Mouse (Mus musculus): ENCODE data around the gene AI413582. TPM values are rescaled to one million over a fixed set of nuclear protein-coding genes. Genes with fewer than 3 reads are reported as not detected.

The AI413582 gene
- polyA plus RNA-seq, 1 experiment from 2014 or later: 13.3 TPM

DNA sequence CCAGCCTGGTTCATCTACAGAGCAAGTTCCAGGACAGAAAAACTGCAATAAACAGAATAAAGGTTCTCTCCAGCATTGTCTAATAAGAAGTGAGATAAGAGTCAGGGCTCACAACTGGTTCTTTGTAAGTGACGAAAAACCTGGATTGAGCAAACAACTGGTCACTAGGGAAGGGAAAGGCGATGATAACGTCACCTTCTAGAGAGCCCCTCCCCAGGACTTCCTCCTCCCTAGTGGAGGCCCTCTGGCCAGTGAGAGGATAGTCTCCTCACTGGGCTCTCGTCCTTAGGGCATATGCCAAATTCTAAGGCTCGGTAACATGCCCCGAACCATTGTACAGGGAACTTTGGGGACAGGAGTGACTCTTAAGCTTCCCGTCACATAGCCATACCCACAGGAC, 10.5 kb upstream of the AI413582 start:
- no peak overlapping the region for H3K9ac ChIP-seq (replicated peaks; ENCODE audit: low read length)
- no peak overlapping the region for H3K4me2 ChIP-seq (ENCODE audit: low read depth, low read length)
- no peaks in the 10 kb centered on the region for H3K27me3 ChIP-seq (ENCODE audit: control insufficient read depth, insufficient read depth, low read length)
- no peak overlapping the region for H3K4me3 ChIP-seq (ENCODE audit: low read depth, low read length)
- WGBS: 88% methylated on average over 7 of the region's 7 CpGs
- no peak overlapping the region for H3K27ac ChIP-seq (replicated peaks; ENCODE audit: low read depth, low read length)
- DNase-seq (ENCODE audit: low spot score) (no peak), ATAC-seq (replicated peaks; ENCODE audit: insufficient number of reproducible peaks, low FRiP score, low TSS enrichment, low read depth) (no peak)
- H3K36me3 ChIP-seq (replicated peaks; ENCODE audit: control insufficient read depth, insufficient read depth, low read depth, low read length): no peaks in the 10 kb centered on the region; the same call in none of the 2 replicates
- no peaks in the 10 kb centered on the region for H3K4me1 ChIP-seq (ENCODE audit: control insufficient read depth, insufficient read depth, low read length)
- no peaks in the 10 kb centered on the region for H3K9me3 ChIP-seq (replicated peaks; ENCODE audit: control insufficient read depth, low read length)

DNA sequence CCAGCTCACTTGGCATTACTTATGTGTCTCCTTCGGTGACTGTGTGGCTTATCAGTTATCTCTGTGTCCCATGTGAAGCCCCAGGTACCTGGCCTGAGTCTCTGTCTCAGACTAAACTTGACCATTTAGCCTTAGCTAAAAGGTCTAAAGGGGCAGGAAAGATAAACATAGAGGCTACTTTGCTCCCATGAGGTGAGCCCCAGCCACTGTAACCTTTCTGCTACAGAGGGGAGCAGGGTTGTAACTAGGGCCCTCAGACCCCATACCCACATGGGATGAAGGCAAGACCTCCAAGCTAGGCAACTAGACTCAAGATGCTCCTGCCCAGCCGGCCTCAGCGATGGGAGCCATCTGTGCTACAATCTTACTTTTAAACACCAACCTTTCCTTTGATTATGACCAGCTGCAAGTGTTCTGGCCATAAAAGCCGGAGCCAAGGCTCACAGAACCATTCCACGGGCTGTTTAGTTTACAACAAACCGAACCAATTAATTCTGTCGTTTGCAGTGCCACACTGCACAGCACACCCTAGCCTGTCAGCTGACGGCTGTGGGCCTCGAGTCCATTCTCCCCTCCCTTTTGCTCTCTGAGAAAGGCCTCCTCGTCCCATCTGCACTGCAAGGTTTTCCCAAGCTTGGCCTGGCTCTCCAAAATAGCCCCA, 9.7 kb upstream of the AI413582 start:
- Histone ChIP-seq H3K9ac (replicated peaks; ENCODE audit: low read length) (no peak overlapping the region), H3K27ac (replicated peaks; ENCODE audit: low read depth, low read length) (no peak overlapping the region), H3K9me3 (replicated peaks; ENCODE audit: control insufficient read depth, low read length) (no peaks in the 10 kb centered on the region), H3K4me1 (ENCODE audit: control insufficient read depth, insufficient read depth, low read length) (no peaks in the 10 kb centered on the region), H3K36me3 (replicated peaks; ENCODE audit: control insufficient read depth, insufficient read depth, low read depth, low read length) (no peaks in the 10 kb centered on the region; the same call in none of the 2 replicates), H3K4me3 (ENCODE audit: low read depth, low read length) (no peak overlapping the region), H3K27me3 (ENCODE audit: control insufficient read depth, insufficient read depth, low read length) (no peaks in the 10 kb centered on the region), H3K4me2 (ENCODE audit: low read depth, low read length) (no peak overlapping the region)
- ATAC-seq (replicated peaks; ENCODE audit: insufficient number of reproducible peaks, low FRiP score, low TSS enrichment, low read depth) (no peak), DNase-seq (ENCODE audit: low spot score) (no peak)
- 81% methylated on average over 10 of the region's 10 CpGs for WGBS

DNA sequence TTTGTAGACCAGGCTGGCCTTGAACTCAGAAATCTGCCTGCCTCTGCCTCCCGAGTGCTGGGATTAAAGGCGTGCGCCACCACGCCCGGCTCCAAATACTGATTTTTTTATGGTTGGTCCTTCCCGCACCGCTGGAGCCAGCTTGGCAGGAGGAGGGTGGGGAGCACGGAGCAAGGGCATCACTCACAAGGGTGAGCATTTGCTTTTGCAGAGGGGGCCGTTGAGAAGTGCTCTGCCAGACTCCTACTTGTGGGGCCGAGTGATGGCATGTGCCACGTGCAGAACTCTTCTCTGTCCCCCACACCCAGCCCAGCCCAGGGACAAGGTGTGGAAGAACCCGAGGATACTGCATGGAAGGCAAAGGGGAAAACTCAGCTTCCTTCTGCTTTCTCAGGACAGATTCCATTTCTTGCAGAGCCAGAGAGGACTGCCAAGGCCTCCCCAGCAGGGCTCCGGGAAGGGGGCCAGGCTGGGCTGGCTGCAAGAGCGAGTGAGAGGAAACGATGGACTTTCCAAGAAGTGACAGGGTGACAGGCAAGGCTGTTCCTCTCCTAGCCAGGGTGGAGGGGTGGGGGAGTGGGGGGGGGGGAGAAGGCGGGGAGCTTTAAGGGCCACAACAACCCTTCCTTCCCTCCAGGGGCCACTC, 9.0 kb upstream of the AI413582 start:
- Histone ChIP-seq H3K4me3 (ENCODE audit: low read depth, low read length) (no peak overlapping the region), H3K9me3 (replicated peaks; ENCODE audit: control insufficient read depth, low read length) (no peaks in the 10 kb centered on the region), H3K4me2 (ENCODE audit: low read depth, low read length) (no peak overlapping the region), H3K27me3 (ENCODE audit: control insufficient read depth, insufficient read depth, low read length) (no peaks in the 10 kb centered on the region), H3K9ac (replicated peaks; ENCODE audit: low read length) (no peak overlapping the region), H3K27ac (replicated peaks; ENCODE audit: low read depth, low read length) (no peak overlapping the region), H3K4me1 (ENCODE audit: control insufficient read depth, insufficient read depth, low read length) (no peaks in the 10 kb centered on the region), H3K36me3 (replicated peaks; ENCODE audit: control insufficient read depth, insufficient read depth, low read depth, low read length) (no peaks in the 10 kb centered on the region; the same call in none of the 2 replicates)
- no peak for DNase-seq (ENCODE audit: low spot score)
- WGBS: 92% methylated on average over 15 of the region's 16 CpGs
- no peak for ATAC-seq (replicated peaks; ENCODE audit: insufficient number of reproducible peaks, low FRiP score, low TSS enrichment, low read depth)

- no peak overlapping the region for H3K9ac ChIP-seq (replicated peaks; ENCODE audit: low read length)
- WGBS: 83% methylated on average over 10 of the region's 10 CpGs
- H3K9me3 ChIP-seq (replicated peaks; ENCODE audit: control insufficient read depth, low read length): no peaks in the 10 kb centered on the region
- ATAC-seq (replicated peaks; ENCODE audit: insufficient number of reproducible peaks, low FRiP score, low TSS enrichment, low read depth) (no peak), DNase-seq (ENCODE audit: low spot score) (no peak)
- no peak overlapping the region for H3K4me2 ChIP-seq (ENCODE audit: low read depth, low read length)
- H3K4me1 ChIP-seq (ENCODE audit: control insufficient read depth, insufficient read depth, low read length): no peaks in the 10 kb centered on the region
- no peaks in the 10 kb centered on the region for H3K27me3 ChIP-seq (ENCODE audit: control insufficient read depth, insufficient read depth, low read length)
- H3K27ac ChIP-seq (replicated peaks; ENCODE audit: low read depth, low read length): no peak overlapping the region
- no peak overlapping the region for H3K4me3 ChIP-seq (ENCODE audit: low read depth, low read length)
- H3K36me3 ChIP-seq (replicated peaks; ENCODE audit: control insufficient read depth, insufficient read depth, low read depth, low read length): no peaks in the 10 kb centered on the region; the same call in 1 of the 2 replicates
These were observed 8.3 kb upstream of the AI413582 start for GRCm38 (mm10) chr17:27573772-27574320.

DNA sequence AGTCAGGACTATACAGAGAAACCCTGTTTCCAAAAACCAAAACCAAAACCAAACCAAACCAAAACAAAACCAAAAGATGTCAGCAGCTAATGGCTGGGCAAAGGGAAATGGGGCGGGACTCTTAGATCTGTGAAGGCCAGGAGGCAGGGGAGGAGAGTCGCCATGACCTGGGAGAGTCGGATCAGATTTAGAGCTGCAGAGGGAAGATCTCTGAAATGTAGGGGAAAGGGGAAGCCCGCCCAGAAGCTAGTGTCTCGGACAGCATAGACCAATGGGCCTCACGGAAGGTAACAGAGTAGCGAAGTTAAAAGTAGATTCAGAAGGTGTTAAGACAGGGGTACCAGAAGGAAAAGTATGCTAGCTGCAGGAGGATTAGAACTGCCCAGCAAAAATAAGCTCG, 5.8 kb upstream of the AI413582 start:
- WGBS: 81% methylated on average over 8 of the region's 8 CpGs
- no peak for ATAC-seq (replicated peaks; ENCODE audit: insufficient number of reproducible peaks, low FRiP score, low TSS enrichment, low read depth)

DNA sequence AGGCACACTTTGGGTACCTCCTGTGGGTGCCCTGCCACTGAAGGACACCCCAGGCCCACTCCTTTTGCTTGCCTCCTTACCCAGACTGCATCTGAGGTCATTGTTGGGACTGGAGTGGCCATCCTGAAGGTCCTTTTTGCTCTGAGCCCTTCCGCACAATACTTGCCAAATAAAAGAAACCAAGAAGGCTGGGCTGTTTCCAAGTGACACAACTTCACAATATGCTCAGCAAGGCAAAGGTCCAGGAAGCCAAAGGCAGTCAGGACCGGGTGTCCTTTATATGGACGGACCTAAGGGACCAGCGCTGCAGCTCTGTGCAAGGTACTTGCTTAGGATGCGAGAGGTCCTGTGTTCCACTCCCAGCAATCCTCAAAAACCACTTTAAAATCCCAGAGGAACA, 2.7 kb upstream of the AI413582 start:
- 84% methylated on average over 5 of the region's 5 CpGs for WGBS
- Histone ChIP-seq H3K9ac (replicated peaks; ENCODE audit: low read length) (no peak overlapping the region), H3K36me3 (replicated peaks; ENCODE audit: control insufficient read depth, insufficient read depth, low read depth, low read length) (no peaks in the 10 kb centered on the region), H3K27me3 (ENCODE audit: control insufficient read depth, insufficient read depth, low read length) (no peaks in the 10 kb centered on the region), H3K4me2 (ENCODE audit: low read depth, low read length) (no peak overlapping the region), H3K27ac (replicated peaks; ENCODE audit: low read depth, low read length) (no peak overlapping the region), H3K4me1 (ENCODE audit: control insufficient read depth, insufficient read depth, low read length) (peaks cover 5% of the 10 kb centered on the region), H3K9me3 (replicated peaks; ENCODE audit: control insufficient read depth, low read length) (no peaks in the 10 kb centered on the region), H3K4me3 (ENCODE audit: low read depth, low read length) (no peak overlapping the region)
- DNase-seq (ENCODE audit: low spot score): no peak
- ATAC-seq (replicated peaks; ENCODE audit: insufficient number of reproducible peaks, low FRiP score, low TSS enrichment, low read depth): no peak

More for the DNA sequence above, 5.8 kb upstream of the AI413582 start:
- Histone ChIP-seq H3K4me1 (ENCODE audit: control insufficient read depth, insufficient read depth, low read length) (no peaks in the 10 kb centered on the region), H3K9ac (replicated peaks; ENCODE audit: low read length) (no peak overlapping the region), H3K9me3 (replicated peaks; ENCODE audit: control insufficient read depth, low read length) (no peaks in the 10 kb centered on the region), H3K4me2 (ENCODE audit: low read depth, low read length) (no peak overlapping the region), H3K27me3 (ENCODE audit: control insufficient read depth, insufficient read depth, low read length) (no peaks in the 10 kb centered on the region), H3K4me3 (ENCODE audit: low read depth, low read length) (no peak overlapping the region), H3K36me3 (replicated peaks; ENCODE audit: control insufficient read depth, insufficient read depth, low read depth, low read length) (no peaks in the 10 kb centered on the region; the same call in 1 of the 2 replicates), H3K27ac (replicated peaks; ENCODE audit: low read depth, low read length) (no peak overlapping the region)
- DNase-seq (ENCODE audit: low spot score): no peak

DNA sequence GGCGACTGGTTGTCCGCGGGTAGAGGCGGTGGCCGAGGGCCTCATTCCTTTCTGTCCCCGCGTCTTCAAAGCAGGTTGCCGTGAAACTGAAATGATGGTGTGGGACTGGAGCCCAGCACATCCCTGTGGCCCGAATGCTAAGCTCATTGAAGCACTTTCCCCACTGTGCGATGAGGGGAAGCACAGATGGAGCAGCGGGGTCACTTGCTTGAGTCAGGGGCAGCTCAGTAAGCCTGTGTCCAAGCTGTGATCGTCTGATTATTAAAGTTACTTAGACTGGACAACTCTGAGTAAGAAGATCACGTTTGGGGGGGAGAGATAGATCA, 349 bp upstream of the AI413582 start:
- Histone ChIP-seq H3K36me3 (replicated peaks; ENCODE audit: control insufficient read depth, insufficient read depth, low read depth, low read length) (no peaks in the 10 kb centered on the region), H3K9ac (replicated peaks; ENCODE audit: low read length) (peak overlapping the region; percentile 77), H3K9me3 (replicated peaks; ENCODE audit: control insufficient read depth, low read length) (no peaks in the 10 kb centered on the region), H3K4me2 (ENCODE audit: low read depth, low read length) (peak overlapping the region; percentile 91), H3K4me3 (ENCODE audit: low read depth, low read length) (peak overlapping the region; percentile 59), H3K27me3 (ENCODE audit: control insufficient read depth, insufficient read depth, low read length) (no peaks in the 10 kb centered on the region), H3K27ac (replicated peaks; ENCODE audit: low read depth, low read length) (no peak overlapping the region), H3K4me1 (ENCODE audit: control insufficient read depth, insufficient read depth, low read length) (peaks cover 5% of the 10 kb centered on the region)
- whole genome bisulfite sequencing: under 1% methylated on average over 13 of the region's 13 CpGs
- no peak; the same call in 1 of the 2 replicates for ATAC-seq (replicated peaks; ENCODE audit: insufficient number of reproducible peaks, low FRiP score, low TSS enrichment, low read depth)
- no peak for DNase-seq (ENCODE audit: low spot score)
